Mouse (Mus musculus) left cerebral cortex, postnatal 4 days (tissue): Measurements from ENCODE around the gene Lbx2. TPM values are rescaled to one million over a fixed set of nuclear protein-coding genes. Genes with fewer than 3 reads are reported as not detected.

ENCODE experiments used
- DNase-seq: peaks from one replicate; pipeline ENCODE4 v3.0.0-alpha.2; 2022
- intact Hi-C: fragments of 180-260 bp; cut with DNase I; formaldehyde crosslinking; loops from one replicate; pipeline ENCODE4 v1.15.1; 2025
- total RNA-seq, 2 experiments: library from RNA; stranded (reverse); gene quantifications; 2 replicates each; pipeline ENCODE4 v1.2.3; 2021

Lbx2 gene
- total RNA-seq, 2 experiments from 2014 or later, result not detected

GRCm38 (mm10) chr6:83070311-83071219 is 15.6 kb upstream of the Lbx2 start:
- DNase-seq, result no peak
- intact Hi-C loops, result no loop called here

GRCm38 (mm10) chr6:83071220-83071619 is 14.9 kb upstream of the Lbx2 start:
- no peak for DNase-seq
- intact Hi-C loops, result no loop called here

- DNase-seq, result no peak
- intact Hi-C loops, result no loop called here
These were observed 11.2 kb upstream of the Lbx2 start for GRCm38 (mm10) chr6:83074979-83075378.

GRCm38 (mm10) chr6:83077630-83078323 is 8.4 kb upstream of the Lbx2 start, which contains the start of gene Pcgf1:
TSS of gene Pcgf1 (plus strand) at chr6:83077869.
- intact Hi-C loops, result no loop called here
- no peak for DNase-seq

- DNase-seq, result peak; percentile 100
- intact Hi-C loops, result no loop called here
These were observed 7.8 kb upstream of the Lbx2 start for GRCm38 (mm10) chr6:83078324-83078858.

GRCm38 (mm10) chr6:83080210-83080609 is 6.0 kb upstream of the Lbx2 start:
- intact Hi-C loops, result no loop called here

GRCm38 (mm10) chr6:83083497-83083896 is 2.7 kb upstream of the Lbx2 start:
- no peak for DNase-seq
- intact Hi-C loops, result no loop called here

More at GRCm38 (mm10) chr6:83080210-83080609, 6.0 kb upstream of the Lbx2 start:
- DNase-seq, result no peak

GRCm38 (mm10) chr6:83084477-83084876 is 1.7 kb upstream of the Lbx2 start:
- intact Hi-C loops, result no loop called here
- no peak for DNase-seq

- intact Hi-C loops, result no loop called here
- DNase-seq, result no peak
These were observed 1.2 kb downstream of the Lbx2 start for GRCm38 (mm10) chr6:83087205-83087925.

- intact Hi-C loops, result no loop called here
- DNase-seq, result no peak
These were observed 1.7 kb downstream of the Lbx2 start for GRCm38 (mm10) chr6:83087926-83088260.

GRCm38 (mm10) chr6:83092416-83093127 is 6.4 kb downstream of the Lbx2 start:
- DNase-seq, result no peak
- intact Hi-C loops, result no loop called here

GRCm38 (mm10) chr6:83095968-83096367 is 9.8 kb downstream of the Lbx2 start:
- intact Hi-C loops, result no loop called here
- no peak for DNase-seq

GRCm38 (mm10) chr6:83098411-83098810 is 12.2 kb downstream of the Lbx2 start:
- no peak for DNase-seq
- intact Hi-C loops, result no loop called here

- intact Hi-C loops, result loop anchor here (5.0 kb wide), 1 partner anchor 104 kb away; no protein-coding TSS in a partner anchor
These were observed 15.1 kb downstream of the Lbx2 start, which contains the start of the genes Ccdc142 and Gm42688 for GRCm38 (mm10) chr6:83101316-83101687. TSS of gene Ccdc142 (plus strand) at chr6:83101601. TSS of gene Gm42688 (plus strand) at chr6:83101617.

GRCm38 (mm10) chr6:83101688-83102556 is 15.8 kb downstream of the Lbx2 start:
- peak; percentile 58 for DNase-seq
- intact Hi-C loops, result loop anchor here (5.0 kb wide), 1 partner anchor 105 kb away; no protein-coding TSS in a partner anchor

More at GRCm38 (mm10) chr6:83101316-83101687, 15.1 kb downstream of the Lbx2 start, which contains the start of the genes Ccdc142 and Gm42688:
- DNase-seq, result peak; percentile 88

- no peak for DNase-seq
- intact Hi-C loops, result loop anchor here (5.0 kb wide), 1 partner anchor 106 kb away; no protein-coding TSS in a partner anchor
These were observed 17.0 kb downstream of the Lbx2 start for GRCm38 (mm10) chr6:83103130-83103650.

- intact Hi-C loops, result loop anchor here (5.0 kb wide), 1 partner anchor 107 kb away; no protein-coding TSS in a partner anchor
- no peak for DNase-seq
These were observed 18.0 kb downstream of the Lbx2 start for GRCm38 (mm10) chr6:83104158-83104557.

GRCm38 (mm10) chr6:83107566-83108400 is 21.6 kb downstream of the Lbx2 start:
- DNase-seq, result peak; percentile 87
- intact Hi-C loops, result no loop called here
